Mouse (Mus musculus): ENCODE results near the gene Prx.
"Not testable (repeated sequence)": the region's sequence is repeated elsewhere in the genome, so short reads cannot be mapped to it uniquely, and the experiment has no call there.

Prx gene

GRCm38 (mm10) chr7:27483860-27484259 lies 15.3 kb upstream of the Prx start:
- no peak for DNase-seq (ENCODE audit: low spot score in 2 of 2)

DNA sequence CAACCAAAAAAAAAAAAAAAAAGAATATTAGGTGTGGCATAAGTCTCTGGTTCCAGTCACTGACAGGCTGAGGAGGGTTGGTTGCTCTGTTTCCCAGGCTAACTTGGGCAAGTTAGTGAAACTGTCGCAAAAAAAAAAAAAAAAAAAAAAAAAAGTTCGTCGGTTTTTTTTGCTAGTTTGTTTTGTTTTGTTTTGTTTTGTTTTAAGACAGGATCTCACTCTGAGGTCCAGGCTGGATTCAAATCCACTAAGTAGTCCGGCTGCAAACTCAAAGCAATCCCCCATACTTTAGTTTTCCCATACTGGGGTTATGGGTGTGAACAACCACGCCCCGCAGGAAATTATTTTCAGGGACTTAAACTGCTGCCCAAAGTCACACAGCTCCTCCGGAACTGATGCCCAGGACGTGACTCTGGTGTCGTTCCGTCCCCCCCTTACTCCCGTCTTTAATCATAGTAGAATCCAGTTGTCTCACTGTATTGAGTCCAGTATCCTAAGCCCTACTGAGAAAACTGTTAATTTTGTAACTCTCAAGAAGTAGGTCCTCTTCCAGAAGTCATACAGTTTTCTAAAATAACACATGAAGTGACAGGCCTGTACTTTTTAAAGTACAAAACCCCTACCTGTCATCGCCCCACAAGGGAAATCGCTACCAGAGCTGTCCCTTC lies 12.9 kb upstream of the Prx start:
- no peak for DNase-seq (ENCODE audit: low spot score in 2 of 2)

GRCm38 (mm10) chr7:27486770-27487697 lies 12.1 kb upstream of the Prx start, which contains the start of gene Sertad1:
TSS of gene Sertad1 (plus strand) at chr7:27486910.
- DNase-seq (ENCODE audit: low spot score in 2 of 2) = peak; percentile 100

DNA sequence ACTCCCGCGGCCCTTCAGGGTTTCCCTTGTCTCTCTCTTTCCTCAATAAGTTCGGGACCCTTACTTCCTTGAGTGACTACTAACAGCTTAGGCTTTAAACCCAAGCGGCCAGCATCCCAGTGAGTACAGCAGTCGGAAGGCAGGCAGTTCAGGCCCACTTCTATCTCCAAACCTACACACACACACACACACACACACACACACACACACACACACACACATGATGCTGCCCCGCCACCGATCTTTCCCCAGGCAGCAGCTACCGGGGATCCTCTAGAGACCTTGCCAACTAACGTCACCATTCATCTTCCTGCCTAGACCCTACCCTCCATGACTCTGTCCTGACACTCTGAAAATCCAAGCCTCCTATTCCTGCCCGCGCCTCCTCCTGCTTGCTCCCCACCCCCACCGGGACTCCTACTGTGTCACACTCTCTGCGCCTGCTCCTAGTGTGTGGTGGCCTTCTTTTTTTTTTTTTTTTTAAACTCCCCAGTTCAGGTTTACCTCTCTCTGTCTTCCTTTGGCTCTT lies 11.3 kb upstream of the Prx start:
- DNase-seq (ENCODE audit: low spot score in 2 of 2) = no peak

DNA sequence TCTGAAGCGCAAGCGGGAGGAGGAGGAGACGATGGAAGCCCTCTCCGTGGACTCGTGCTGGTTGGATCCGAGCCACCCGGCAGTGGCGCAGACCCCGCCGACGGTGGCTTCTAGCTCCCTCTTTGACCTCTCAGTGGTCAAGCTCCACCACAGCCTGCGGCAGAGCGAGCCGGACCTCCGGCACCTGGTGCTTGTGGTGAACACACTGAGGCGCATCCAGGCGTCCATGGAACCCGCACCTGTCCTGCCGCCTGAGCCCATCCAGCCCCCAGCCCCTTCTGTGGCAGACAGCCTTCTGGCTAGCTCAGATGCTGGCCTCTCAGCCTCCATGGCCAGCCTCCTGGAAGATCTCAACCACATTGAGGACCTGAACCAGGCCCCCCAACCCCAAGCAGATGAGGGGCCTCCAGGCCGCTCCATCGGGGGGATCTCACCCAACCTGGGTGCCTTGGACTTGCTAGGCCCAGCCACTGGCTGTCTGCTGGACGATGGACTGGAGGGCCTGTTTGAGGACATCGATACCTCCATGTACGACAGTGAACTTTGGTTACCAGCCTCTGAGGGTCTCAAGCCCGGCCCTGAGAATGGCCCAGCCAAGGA lies 9.8 kb upstream of the Prx start:
- no peak for DNase-seq (ENCODE audit: low spot score in 2 of 2)

DNA sequence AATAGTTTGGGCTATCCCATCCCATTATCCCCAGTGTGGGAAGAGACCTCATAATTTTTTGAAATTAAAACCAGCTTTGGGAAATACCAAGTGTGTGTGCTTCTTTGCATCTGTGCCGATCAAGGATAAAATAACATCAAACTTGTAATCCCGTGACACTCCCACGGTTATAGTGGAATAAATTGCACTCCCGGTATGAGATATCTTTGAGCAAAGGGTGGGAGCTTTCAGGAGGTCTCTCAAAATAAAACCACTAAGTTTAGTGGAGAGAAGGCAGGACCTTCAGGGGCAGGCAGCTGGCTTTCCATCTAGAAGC lies 8.9 kb upstream of the Prx start:
- DNase-seq (ENCODE audit: low spot score in 2 of 2) = no peak

GRCm38 (mm10) chr7:27490543-27491329 lies 8.4 kb upstream of the Prx start:
- peak; percentile 83 to 88 for DNase-seq (ENCODE audit: low spot score in 2 of 2)

- DNase-seq (ENCODE audit: low spot score in 2 of 2) = no peak
Observed at GRCm38 (mm10) chr7:27491856-27492255, 7.3 kb upstream of the Prx start.

- no peak for DNase-seq (ENCODE audit: low spot score in 2 of 2)
Observed at GRCm38 (mm10) chr7:27493022-27493421, 6.1 kb upstream of the Prx start.

GRCm38 (mm10) chr7:27493450-27493849 lies 5.7 kb upstream of the Prx start:
- DNase-seq (ENCODE audit: low spot score in 2 of 2) = no peak

DNA sequence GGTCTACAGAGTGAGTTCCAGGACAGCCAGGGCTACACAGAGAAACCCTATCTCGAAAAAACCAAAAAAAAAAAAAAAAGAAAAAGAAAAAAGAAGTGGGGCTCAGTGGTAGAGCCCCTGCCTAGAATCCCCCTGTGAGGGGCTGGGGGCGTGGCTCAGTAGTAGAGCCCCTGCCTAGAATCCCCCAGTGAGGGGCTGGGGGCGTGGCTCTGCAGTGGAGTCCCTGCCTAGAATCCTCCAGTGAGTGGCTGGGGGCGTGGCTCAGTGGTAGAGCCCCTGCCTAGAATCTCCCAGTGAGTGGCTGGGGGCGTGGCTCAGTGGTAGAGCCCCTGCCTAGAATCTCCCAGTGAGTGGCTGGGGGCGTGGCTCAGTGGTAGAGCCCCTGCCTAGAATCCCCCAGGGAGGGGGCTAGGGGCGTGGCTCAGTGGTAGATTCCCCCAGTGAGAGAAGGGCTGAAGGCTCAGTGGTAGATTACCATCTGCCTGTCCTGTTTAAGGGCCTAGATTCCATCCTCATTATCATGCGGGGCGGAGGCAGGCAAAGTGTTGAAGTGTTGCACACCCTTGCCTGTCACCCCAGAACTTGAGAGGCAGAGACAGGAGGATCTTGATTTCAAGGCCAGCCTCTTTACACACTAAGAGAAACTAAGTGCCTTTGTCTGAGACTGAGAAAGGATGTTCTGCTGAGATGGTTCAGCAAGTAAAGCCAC lies 4.3 kb upstream of the Prx start:
- not testable (repeated sequence) for DNase-seq (ENCODE audit: low spot score in 2 of 2)

DNA sequence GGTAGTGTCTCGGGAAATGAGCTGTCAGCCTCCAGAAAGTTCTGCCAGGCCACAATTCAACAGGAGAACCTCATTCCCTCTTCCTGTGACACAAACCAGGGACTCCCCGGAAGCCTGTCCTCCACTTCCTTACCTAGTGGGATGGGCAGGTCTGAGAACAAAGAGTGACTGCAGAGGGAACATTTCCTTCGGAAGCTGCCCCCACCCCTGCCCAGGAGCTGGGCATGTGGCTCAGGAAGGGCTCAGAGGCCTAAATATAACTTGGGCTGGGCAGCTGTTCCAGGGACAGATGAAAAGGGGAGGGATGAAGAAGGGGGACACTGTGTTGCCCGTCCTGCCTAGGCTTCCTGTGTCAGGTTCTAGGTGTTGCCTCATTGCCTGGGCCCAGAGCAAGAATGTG lies 2.5 kb downstream of the Prx start:
- no peak for DNase-seq (ENCODE audit: low spot score in 2 of 2)

GRCm38 (mm10) chr7:27506765-27507370 lies 7.7 kb downstream of the Prx start:
- DNase-seq (ENCODE audit: low spot score in 2 of 2) = no peak

DNA sequence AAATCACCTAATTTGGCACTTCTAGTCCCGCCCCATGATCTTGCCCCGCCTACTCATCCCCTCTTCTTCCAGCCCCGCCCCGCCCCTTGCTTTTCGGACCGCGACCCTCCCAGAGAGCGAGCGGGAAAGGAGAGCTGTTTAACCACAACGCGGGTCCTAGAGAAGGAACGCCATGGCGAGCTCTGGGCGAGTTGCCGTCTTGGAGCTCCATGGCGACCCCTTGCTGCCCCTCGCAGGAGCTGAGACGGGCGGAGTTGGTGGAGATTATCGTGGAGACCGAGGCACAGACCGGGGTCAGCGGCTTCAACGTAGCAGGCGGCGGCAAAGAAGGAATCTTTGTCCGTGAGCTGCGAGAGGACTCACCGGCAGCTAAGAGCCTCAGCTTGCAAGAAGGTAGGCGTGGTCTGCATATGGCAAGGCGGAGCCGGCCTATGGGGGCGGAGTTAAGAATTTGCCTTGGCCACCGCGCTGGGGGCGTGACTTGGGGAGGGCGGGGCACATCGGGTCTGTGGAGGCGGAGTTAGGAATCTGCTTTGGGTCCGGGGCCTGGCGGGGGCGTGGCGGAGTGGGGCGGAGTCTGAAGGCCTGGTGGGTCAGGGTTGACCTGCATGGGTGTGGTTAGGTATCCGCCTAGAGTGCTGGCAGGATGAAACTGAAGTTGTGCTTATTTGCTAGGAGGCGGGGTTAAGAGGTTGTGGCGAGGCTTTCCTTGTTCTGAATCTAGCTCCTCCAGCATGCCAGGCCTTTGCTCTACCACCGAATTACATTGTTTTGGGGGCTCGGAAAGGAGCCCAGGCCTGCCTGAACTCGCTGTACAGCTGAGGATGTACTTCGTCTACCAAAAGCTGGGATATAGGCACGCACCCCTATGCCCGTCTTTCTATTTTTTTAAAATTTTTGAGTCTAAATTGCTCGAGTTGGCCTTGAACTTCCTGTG lies 8.9 kb downstream of the Prx start:
- DNase-seq (ENCODE audit: low spot score in 2 of 2) = peak; percentile 100

DNA sequence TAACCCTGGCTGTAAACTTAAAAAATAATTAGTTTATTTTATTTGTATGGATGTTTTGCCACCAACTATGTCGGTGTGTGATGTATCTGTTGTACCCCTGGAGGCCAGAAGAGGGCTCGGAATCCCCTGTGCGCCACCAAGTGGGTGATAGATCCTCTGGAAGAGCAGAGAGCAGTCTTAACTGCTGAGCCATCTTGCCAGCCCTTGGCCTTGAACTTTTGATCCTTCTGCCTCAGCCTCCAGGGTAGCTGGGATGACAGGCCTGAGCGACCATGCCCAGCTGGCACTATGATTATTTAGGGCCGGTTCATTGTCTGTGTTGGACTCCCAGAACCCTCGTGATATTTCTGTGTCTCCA lies 9.5 kb downstream of the Prx start:
- DNase-seq (ENCODE audit: low spot score in 2 of 2) = peak; percentile 55 to 70

GRCm38 (mm10) chr7:27510809-27511208 lies 11.7 kb downstream of the Prx start:
- DNase-seq (ENCODE audit: low spot score in 2 of 2) = no peak

DNA sequence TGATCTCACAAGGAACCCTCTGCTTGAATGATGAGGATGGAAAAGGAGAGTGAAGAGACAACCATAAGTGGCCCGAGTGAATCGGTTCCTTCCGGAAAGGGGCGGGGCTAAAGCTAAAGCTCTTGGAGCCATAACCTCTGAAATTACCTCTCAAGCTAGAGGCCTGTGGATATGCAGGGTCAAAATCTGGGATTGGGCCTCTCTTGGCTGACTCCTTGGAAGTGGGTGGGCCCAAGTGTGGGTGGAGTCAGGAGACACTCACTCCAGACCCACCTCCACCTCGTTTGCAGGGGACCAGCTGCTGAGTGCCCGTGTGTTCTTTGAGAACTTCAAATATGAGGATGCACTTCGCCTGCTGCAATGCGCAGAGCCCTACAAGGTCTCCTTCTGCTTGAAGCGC lies 15.8 kb downstream of the Prx start:
- no peak for DNase-seq (ENCODE audit: low spot score in 2 of 2)

DNA sequence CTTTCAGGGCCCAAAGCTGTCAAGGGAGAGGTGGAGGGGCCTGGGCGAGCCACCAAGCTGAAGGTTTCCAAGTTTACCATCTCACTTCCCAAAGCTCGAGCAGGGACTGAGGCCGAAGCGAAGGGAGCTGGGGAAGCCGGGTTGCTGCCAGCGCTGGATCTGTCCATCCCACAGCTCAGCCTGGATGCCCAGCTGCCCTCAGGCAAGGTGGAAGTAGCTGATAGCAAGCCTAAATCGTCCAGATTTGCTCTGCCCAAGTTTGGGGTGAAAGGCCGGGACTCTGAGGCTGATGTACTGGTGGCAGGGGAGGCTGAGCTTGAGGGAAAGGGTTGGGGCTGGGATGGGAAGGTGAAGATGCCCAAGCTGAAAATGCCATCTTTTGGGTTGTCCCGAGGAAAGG lies 19.2 kb downstream of the Prx start:
- DNase-seq (ENCODE audit: low spot score in 2 of 2) = no peak

- DNase-seq (ENCODE audit: low spot score in 2 of 2) = no peak
Observed at GRCm38 (mm10) chr7:27520104-27520503, 21.0 kb downstream of the Prx start.

DNA sequence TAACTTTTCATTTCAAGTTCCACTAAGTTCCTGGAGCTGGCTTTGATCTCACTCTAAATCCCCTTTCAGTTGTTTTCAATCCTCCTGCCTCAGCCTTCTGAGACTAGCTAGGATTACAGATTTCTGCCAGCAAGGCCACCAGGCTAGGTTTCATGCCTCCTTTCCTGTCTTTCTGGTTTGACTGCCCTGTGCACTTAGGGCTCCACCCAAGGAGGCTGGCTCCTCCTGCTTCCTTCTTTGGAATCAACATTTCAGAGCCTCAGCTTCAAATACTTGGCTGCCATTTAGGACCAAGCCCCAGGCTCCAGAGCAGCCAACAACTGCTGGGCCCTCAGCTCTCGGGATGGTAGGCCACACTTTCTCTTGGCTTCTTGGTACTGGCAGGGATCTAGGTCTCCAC lies 21.5 kb downstream of the Prx start:
- no peak for DNase-seq (ENCODE audit: low spot score in 2 of 2)
